Mouse (Mus musculus): ENCODE data around the gene Klrb1.
"Not testable (repeated sequence)": the region's sequence is repeated elsewhere in the genome, so short reads cannot be mapped to it uniquely, and the experiment has no call there.

Gene Klrb1

GRCm38 (mm10) chr6:128722959-128723358, at the start of gene Klrb1:
Klrb1 (minus strand) TSS chr6:128723059.
- DNase-seq (ENCODE audit: low read depth, low spot score) = no peak

- no peak for DNase-seq (ENCODE audit: low read depth, low spot score)
Measured at GRCm38 (mm10) chr6:128769481-128770253, 46.8 kb upstream of the Klrb1 start.

DNA sequence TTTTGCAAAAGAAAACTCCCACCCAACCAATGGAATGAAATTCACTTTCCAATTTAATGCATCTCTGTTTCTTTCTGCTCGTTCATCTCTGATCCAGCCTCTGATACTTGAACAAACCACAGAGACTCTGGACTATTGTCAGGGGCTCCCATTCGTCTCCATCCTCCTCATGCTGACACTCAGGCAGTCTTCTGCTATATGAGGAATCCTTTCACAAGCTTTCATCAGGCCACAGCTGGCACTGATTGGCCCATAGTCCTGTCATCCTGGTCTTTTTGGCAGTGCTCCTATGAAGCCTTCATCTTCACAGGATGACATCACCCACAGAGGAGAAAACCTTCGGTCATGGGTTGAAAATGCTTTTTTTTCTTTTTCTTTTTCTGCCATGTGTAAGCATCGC, 45.2 kb upstream of the Klrb1 start:
- peak; percentile 45 for DNase-seq (ENCODE audit: low read depth, low spot score)

DNA sequence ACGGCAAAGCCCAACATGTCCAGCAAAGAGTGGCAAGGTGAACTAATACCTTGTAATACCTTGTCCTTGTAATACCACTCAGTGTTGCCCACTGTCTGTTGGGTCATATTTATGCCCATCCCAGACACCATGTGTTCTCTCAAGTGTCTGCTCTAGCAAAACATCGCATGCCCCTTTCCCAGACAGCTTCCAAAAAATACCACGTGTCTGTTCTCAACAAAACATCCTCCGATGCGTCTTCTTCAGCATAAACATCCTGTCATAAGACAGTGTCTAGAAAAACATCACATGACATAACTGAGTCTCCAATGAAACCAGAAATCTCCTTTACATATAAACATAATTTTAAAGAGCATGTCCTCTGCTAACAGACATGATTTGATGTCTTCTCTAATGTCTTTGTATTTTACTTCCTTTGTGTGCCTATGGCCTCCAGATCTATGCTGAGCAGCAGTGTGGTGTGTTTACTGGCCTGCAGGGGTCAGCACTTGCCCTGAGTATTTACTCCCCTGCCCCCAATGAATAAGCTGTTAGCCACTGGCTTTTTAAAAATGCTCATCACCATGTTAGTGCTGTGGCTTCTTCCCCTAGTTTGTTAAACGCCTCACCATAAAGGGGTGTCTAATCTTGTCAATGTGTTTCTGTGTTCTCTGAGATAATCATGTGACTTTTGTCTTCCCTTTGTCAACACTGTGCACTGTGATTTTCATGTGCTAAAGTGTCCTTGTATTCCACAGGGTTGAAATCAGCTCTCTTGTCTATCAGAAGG, 43.8 kb upstream of the Klrb1 start:
- DNase-seq (ENCODE audit: low read depth, low spot score) = peak; percentile 78

- peak; percentile 35 for DNase-seq (ENCODE audit: low read depth, low spot score)
Measured at GRCm38 (mm10) chr6:128765211-128765610, 42.4 kb upstream of the Klrb1 start.

GRCm38 (mm10) chr6:128764598-128764997, 41.7 kb upstream of the Klrb1 start:
- DNase-seq (ENCODE audit: low read depth, low spot score) = no peak

DNA sequence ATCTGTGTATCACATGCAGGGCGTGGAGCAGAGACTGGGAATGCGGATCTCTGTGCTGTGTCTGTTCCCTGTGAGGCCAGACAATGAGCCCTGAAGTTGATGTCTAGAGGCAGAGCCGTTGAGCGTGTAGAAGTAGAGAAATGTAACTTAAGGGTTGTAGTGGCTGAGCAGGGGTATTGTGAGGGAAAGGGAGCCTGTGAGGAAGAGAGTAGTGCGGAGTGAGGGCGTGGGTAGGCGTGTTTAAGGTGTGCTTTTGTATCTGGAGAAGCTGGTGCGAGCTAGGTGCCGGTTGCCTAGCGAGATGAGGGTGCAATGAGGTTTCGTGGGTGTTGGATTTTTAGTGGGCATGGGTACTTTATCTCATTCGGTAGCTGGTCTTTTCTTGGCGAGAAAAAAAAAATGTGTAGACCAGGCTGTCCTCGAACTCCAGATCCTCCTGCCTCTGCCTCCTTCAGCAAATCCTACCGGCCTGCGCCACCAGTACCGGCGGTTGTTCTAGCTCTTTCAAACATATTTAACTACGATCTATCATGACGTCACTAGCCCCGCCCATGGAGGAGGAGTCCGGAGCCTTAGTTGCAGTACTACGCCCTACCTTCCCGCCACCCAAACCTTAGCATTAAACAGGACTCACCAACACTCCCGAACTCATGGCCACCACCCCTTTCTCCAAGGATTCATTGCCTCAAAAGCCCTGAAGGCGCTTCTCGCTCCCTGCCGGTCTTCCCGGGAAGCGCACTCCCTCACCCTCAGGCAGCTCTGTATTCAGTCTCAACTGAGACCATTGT, 41.1 kb upstream of the Klrb1 start:
- peak; percentile 100 for DNase-seq (ENCODE audit: low read depth, low spot score)

GRCm38 (mm10) chr6:128762892-128763670, 40.2 kb upstream of the Klrb1 start:
- DNase-seq (ENCODE audit: low read depth, low spot score) = not testable (repeated sequence)

- no peak for DNase-seq (ENCODE audit: low read depth, low spot score)
Measured at GRCm38 (mm10) chr6:128761144-128761540, 38.3 kb upstream of the Klrb1 start.

- peak; percentile 94 for DNase-seq (ENCODE audit: low read depth, low spot score)
Measured at GRCm38 (mm10) chr6:128760416-128761143, 37.7 kb upstream of the Klrb1 start.

DNA sequence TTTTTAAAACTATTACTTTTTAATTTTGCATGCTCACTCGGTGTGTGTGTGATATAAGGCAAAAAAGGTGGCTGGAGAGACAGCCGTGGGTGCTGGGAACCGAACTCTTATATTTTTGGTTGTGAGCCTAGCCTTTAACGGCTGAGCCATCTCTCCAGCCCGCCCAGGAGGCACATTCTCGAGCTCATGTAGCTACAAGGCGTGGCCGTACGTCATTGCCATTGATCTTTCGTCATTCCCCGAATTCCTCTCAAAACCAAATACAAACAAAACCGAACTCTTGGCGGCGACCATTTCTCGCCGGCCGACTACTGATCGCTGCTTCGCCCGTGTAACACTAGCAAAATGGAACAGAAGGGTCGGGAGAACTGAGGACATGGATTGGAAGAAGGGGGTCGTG, 37.2 kb upstream of the Klrb1 start:
- DNase-seq (ENCODE audit: low read depth, low spot score) = peak; percentile 96

DNA sequence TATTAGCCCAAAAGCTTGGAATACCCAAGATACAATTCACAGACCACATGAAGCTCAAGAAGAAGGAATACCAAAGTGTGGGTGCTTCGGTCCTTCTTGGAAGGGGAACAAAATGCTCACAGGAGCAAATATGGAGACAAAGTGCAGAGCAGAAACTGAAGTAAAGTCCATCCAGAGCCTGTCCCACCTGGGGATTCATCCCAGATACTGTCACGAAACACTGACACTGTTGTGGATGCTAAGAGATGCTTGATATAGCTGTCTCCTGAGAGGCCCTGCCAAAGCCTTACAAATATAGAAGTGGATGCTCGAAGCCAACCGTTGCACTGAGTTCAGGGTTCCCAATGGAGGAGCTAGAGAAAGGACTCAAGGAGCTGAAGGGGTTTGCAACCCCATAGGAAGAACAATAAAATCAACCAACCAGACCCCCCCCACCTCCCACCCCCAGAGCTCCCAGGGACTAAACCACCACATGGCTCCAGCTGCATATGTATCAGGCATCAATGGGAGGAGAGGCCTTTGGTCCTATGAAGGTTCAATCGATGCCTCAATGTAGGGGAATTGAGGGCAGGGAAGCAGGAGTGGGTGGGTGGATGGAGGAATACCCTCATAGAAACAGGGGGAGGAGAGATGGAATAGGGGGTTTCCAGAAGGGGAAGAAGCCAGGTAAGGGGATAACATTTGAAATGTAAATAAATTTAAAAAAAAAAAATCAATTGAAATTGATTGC, 36.5 kb upstream of the Klrb1 start:
- DNase-seq (ENCODE audit: low read depth, low spot score) = no peak

DNA sequence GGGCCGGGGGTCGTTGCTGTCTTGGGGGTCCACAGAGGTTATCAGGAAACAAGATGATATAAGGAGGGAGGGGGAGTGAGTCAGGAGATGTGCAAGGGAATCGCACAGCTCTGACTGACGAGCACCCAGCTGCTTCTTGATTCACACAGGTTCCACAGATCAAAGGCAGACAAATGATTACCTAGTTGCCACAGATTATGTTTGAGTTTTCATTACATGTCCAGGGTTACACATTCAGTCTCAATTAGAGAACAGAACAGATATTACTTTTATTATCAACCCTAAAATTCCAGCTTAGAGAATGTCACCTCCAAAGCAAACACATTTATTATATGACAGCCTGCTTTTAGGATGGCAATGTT, 32.5 kb upstream of the Klrb1 start:
- DNase-seq (ENCODE audit: low read depth, low spot score) = not testable (repeated sequence)

- DNase-seq (ENCODE audit: low read depth, low spot score) = not testable (repeated sequence)
Measured at GRCm38 (mm10) chr6:128754748-128755401, 32.0 kb upstream of the Klrb1 start.

DNA sequence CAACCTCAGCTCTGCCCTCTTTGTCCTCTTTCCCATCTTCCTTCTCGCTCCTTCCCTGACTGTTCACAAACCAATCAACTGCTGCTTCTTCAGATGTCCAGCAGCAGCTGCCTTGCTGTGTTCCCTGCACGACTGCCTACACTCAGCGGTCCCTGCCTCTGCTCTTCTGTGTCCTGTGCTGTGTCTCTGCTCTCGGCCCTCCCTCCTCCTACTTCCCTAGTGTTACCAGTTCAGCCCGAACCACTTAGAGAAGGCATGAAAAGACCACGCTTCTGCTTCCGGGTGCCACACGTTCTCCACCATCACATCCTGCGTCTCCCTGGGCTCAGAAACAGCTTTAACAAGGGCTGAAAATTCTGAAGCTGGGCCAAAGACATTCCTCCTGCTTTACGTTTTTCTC, 31.4 kb upstream of the Klrb1 start:
- not testable (repeated sequence) for DNase-seq (ENCODE audit: low read depth, low spot score)

DNA sequence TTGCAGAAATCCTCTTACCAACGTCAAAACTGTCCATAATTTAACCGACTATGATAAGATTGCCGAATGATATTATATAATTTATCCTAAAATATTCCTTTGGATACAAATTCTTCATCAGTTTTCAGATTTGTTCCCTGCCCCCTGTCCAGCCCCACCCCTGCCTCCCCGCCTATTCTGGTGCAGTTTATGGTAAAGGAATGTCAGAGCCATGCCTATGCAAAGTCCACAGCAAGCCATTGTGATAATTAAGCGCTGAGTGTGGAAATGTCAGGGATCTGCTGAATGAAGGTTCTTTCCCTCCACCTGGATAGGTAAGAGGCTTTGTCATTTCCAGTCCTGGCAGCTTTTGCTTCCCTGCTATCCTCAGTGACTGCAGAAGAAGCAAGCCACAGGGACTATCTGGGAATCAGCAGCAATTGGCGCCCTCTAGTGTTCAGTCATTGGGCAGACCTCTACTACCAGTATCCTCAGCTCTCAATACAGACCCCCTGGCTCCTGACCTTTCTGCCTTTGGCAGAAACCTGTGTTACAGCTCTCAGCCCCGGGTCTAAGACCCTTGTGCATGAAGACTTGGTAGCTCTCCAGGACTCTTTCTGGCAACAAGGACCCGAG, 30.9 kb upstream of the Klrb1 start:
- peak; percentile 81 for DNase-seq (ENCODE audit: low read depth, low spot score)

GRCm38 (mm10) chr6:128747006-128747405, 24.1 kb upstream of the Klrb1 start:
- DNase-seq (ENCODE audit: low read depth, low spot score) = not testable (repeated sequence)

- DNase-seq (ENCODE audit: low read depth, low spot score) = no peak
Measured at GRCm38 (mm10) chr6:128737445-128737844, 14.6 kb upstream of the Klrb1 start.

GRCm38 (mm10) chr6:128736100-128736499, 13.2 kb upstream of the Klrb1 start:
- peak; percentile 14 for DNase-seq (ENCODE audit: low read depth, low spot score)

All from 3T3-L1 (cell line).